Mouse (Mus musculus) intestine, embryonic 14.5 days (tissue): ENCODE results near the gene Nab2. TPM values are rescaled to one million over a fixed set of nuclear protein-coding genes. Genes with fewer than 3 reads are reported as not detected.

Source experiments
- ATAC-seq: fragments of 200-750 bp; cut with Nextera tagmentation; replicated peaks from 2 replicates; pipeline ENCODE4 v1.8.0; 2017; ENCODE audit warnings: low read depth, moderate number of reproducible peaks, moderate TSS enrichment, moderate library complexity; ENCODE audit not compliant: low FRiP score, low TSS enrichment
- DNase-seq: peaks from one replicate; pipeline ENCODE4 v3.0.0-alpha.2; 2018; ENCODE audit warnings: low spot score
- H3K27ac ChIP-seq: fragments of 300-500 bp; sonication (generic); 2 replicates; pipeline ENCODE4 v1.5.1; 2014; ENCODE audit warnings: low read depth, mild to moderate bottlenecking, control low read depth
- H3K27me3 ChIP-seq: fragments of 300-500 bp; sonication (generic); replicated peaks from 2 replicates; pipeline ENCODE4 v1.6.1; 2014; ENCODE audit warnings: low read length, control low read depth; ENCODE audit not compliant: control insufficient read depth, insufficient read depth
- H3K36me3 ChIP-seq: fragments of 300-500 bp; sonication (generic); 2 replicates; pipeline ENCODE4 v1.6.1; 2014; ENCODE audit warnings: low read length, control low read depth; ENCODE audit not compliant: control insufficient read depth, insufficient read depth
- H3K4me1 ChIP-seq: fragments of 300-500 bp; sonication (generic); replicated peaks from 2 replicates; pipeline ENCODE4 v1.6.1; 2014; ENCODE audit warnings: low read length, control low read depth, mixed read lengths; ENCODE audit not compliant: control insufficient read depth, insufficient read depth
- H3K4me2 ChIP-seq: fragments of 300-500 bp; sonication (generic); 2 replicates; pipeline ENCODE4 v1.6.1; 2014; ENCODE audit warnings: low read length
- H3K4me3 ChIP-seq: fragments of 300-500 bp; sonication (generic); 2 replicates; pipeline ENCODE4 v1.5.1; 2014; ENCODE audit warnings: low read depth, low read length, control low read depth, mixed read lengths
- H3K9ac ChIP-seq: fragments of 300-500 bp; sonication (generic); 2 replicates; pipeline ENCODE4 v1.6.1; 2014; ENCODE audit warnings: mild to moderate bottlenecking, low read length
- H3K9me3 ChIP-seq: fragments of 300-500 bp; sonication (generic); 2 replicates; pipeline ENCODE4 v1.6.1; 2016; ENCODE audit warnings: low read length, control low read depth; ENCODE audit not compliant: control insufficient read depth
- WGBS: fragments of 180-500 bp; shearing (Covaris S2); extraction: QIAGEN DNeasy Blood & Tissue Kit; methylation state at CpG from one replicate; pipeline ENCODE4 v1.1.7; 2014; 5-methylcytosine and 5-hydroxymethylcytosine counted together
- polyA plus RNA-seq: library from polyadenylated mRNA; unstranded; fragments of >200 nt; fragmentation: Nextera tagmentation; extraction: Ambion mirVana; gene quantifications from 2 replicates; pipeline ENCODE4 v1.2.1, GENCODE M21; 2014

Gene Nab2
- polyA plus RNA-seq = 7.4 and 7.5 TPM in 2 replicates

DNA sequence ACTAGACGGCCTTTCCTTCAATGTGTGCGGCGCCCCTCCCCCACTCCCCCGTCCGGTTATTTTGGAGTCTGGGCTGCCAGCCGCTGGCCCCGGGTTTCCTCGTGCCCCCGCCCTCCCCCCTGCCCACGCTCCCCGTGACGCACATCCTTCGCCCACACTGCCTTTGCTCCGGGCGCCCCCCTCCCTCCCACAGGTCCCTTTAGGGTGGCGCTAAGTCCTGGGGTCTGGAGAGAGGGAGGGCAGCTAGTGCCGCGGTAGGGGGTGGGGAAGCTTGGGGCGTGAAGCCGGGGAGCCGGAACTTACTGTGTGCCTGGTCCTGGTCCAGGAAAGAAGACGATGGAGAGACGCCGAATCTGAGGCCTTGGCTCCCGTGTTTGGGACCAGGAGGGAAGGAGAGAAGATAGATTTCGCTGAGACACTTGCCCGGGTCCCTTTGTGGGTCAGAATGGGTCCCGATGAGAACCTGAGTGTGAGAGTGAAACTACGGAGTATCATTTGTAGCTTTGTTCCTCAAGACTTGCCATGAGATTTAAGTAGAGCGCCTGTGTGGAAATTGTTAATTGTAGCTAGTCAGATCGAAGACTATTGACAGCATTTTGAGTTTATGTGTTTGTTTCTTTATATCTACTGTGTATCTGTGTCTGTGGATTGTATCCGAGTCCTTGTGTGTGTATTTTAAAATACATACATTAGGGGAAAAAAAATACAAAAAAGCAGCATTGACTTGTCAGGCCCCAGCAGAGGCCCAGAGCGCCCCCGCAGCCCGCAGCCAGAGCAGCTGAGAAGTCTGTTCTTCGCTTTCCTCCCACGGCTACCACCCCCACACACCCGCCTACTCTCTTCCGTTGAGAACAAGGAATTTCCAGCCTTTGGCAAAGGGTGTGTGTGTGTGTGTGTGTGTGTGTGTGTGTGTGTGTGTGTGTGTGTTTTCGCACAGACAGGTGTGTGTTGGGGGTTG lies at the start of gene Nab2:
TSS of gene Nab2 (minus strand) at position 476 of the 958 bp plus-strand sequence.
- peaks cover 52% of the 10 kb centered on the region for H3K4me1 ChIP-seq
- H3K9ac ChIP-seq = peak within 1 kb of the TSS; percentile 55
- DNase-seq (peak; percentile 79), ATAC-seq (peak; percentile 13)
- WGBS = 4% methylated on average over 40 of the region's 40 CpGs
- H3K4me3 ChIP-seq = peak within 1 kb of the TSS; percentile 66
- peak within 1 kb of the TSS; percentile 93 for H3K27ac ChIP-seq
- H3K36me3 ChIP-seq = peaks cover 13% of the 10 kb centered on the region; the same call in 1 of the 2 replicates
- H3K4me2 ChIP-seq = peak within 1 kb of the TSS; percentile 85
- peaks cover 4% of the 10 kb centered on the region; the same call in 1 of the 2 replicates for H3K27me3 ChIP-seq
- no peaks in the 10 kb centered on the region for H3K9me3 ChIP-seq

DNA sequence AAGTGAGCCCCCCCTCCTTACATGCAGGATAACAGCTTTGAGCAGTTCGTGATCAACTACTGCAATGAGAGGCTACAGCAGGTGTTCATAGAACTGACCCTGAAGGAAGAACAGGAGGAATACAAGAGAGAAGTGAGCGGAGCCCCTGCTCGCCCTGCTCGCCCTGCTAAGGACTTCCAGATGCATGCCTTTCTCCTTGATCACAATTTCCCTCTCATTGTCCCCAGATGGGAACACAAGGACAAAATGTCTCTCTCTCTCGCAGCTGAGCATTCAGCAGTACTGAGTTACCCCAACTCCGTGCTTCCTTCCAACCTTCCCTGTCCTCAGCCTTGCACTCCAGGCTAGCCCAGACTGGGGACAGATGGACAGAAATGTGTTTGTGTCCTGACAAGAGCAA lies 44.4 kb upstream of the Nab2 start:
- Histone ChIP-seq H3K9ac (no peak overlapping the region), H3K27me3 (no peaks in the 10 kb centered on the region), H3K36me3 (no peaks in the 10 kb centered on the region), H3K9me3 (no peaks in the 10 kb centered on the region), H3K4me1 (no peaks in the 10 kb centered on the region), H3K27ac (no peak overlapping the region), H3K4me2 (no peak overlapping the region), H3K4me3 (no peak overlapping the region)
- WGBS = 81% methylated on average over 6 of the region's 6 CpGs
- no peak for ATAC-seq
- DNase-seq = no peak

DNA sequence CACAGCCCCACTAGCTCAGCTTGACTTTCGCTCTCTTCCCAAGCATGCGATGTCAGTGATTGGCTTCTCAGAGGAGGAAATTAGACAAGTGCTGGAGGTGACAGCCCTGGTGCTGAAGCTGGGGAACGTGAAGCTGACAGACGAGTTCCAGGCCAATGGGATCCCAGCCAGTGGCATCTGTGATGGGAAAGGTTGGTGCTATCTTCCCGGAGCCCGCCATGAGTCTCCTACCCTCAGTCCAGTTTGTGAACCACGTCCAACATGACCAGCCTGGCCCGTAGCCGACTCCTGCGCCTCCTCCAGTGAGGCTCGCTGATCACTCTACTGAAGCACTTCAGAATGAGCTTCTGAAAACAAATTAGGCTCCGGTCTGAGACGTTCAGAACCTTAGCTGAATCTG lies 42.0 kb upstream of the Nab2 start:
- no peak overlapping the region for H3K4me3 ChIP-seq
- H3K36me3 ChIP-seq = no peaks in the 10 kb centered on the region
- WGBS = 77% methylated on average over 13 of the region's 13 CpGs
- no peak overlapping the region for H3K27ac ChIP-seq
- no peaks in the 10 kb centered on the region for H3K27me3 ChIP-seq
- DNase-seq (no peak), ATAC-seq (no peak)
- H3K4me1 ChIP-seq = peaks cover 2% of the 10 kb centered on the region; the same call in 1 of the 2 replicates
- H3K4me2 ChIP-seq = no peak overlapping the region
- no peak overlapping the region for H3K9ac ChIP-seq
- H3K9me3 ChIP-seq = no peaks in the 10 kb centered on the region

DNA sequence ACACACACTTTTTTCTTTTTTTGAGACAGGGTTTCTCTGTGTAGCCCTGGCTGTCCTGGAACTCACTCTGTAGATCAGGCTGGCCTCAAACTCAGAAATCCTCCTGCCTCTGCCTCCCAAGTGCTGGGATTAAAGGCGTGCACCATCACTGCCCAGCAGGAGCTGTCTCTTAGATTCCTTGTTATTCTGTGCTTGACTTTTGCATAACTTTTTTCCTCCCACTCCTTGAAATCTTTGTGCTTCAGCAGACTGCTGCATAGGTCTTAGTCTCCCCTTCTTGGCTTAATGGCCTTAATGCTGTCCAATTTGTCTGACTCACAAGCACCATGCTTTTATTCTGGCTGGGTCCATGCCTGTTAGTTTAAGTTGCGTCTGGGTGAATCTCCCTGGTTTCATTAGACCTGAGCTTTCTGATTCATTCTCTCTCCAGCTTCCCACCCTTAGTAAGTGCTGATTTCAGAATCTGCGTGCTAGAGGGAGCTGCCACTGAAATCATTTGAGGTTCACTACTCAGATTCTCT lies 40.5 kb upstream of the Nab2 start:
- H3K4me1 ChIP-seq = peaks cover 3% of the 10 kb centered on the region; the same call in 1 of the 2 replicates
- DNase-seq = no peak
- ATAC-seq = no peak
- no peak overlapping the region for H3K27ac ChIP-seq
- H3K9ac ChIP-seq = no peak overlapping the region
- H3K9me3 ChIP-seq = no peaks in the 10 kb centered on the region
- H3K4me3 ChIP-seq = no peak overlapping the region
- WGBS = 87% methylated on average over 3 of the region's 3 CpGs
- no peaks in the 10 kb centered on the region for H3K27me3 ChIP-seq
- no peak overlapping the region for H3K4me2 ChIP-seq
- H3K36me3 ChIP-seq = no peaks in the 10 kb centered on the region

DNA sequence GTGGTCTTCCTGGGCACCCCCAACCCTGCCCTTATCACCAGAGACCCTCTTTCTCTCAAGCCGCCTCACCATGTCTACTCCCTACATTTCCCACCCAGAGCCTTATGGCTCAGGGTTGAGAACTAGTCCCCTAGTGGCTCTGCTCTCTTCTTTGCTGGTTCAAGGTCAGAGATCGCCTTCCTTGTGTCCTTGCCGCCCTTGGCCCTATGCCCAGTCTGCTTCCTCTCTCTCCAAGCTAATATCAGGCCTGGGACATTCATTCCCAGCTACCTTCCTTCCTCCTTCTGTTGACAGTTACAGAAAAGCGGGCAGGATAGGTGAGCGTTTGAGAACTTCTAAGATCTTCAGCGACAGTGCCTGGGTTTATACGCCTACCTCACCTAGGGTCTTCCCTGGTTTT lies 39.4 kb upstream of the Nab2 start:
- Histone ChIP-seq H3K27ac (no peak overlapping the region), H3K9ac (no peak overlapping the region), H3K27me3 (no peaks in the 10 kb centered on the region), H3K4me1 (peaks cover 3% of the 10 kb centered on the region; the same call in 1 of the 2 replicates), H3K36me3 (no peaks in the 10 kb centered on the region), H3K4me2 (no peak overlapping the region), H3K4me3 (no peak overlapping the region), H3K9me3 (no peaks in the 10 kb centered on the region)
- DNase-seq (no peak), ATAC-seq (no peak)
- WGBS = 81% methylated on average over 7 of the region's 7 CpGs

DNA sequence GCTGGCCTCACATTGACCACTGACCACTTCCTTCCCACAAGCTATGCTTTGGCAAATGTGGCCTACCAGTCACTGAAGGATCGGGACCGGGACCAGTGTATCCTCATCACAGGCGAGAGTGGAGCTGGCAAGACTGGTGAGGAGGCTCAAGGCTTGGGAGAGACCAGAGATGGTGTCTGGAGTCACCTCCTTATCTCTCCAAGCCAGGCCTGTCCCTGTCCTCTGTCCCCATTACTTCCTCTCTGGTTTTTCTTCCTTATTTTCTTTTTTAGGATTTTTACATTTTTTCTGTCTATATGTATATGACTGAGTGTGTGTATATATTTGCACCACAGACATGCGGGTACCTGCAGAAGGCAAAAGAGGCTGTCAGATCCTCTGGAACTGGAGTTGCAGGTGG lies 37.4 kb upstream of the Nab2 start:
- DNase-seq = no peak
- Histone ChIP-seq H3K27ac (no peak overlapping the region), H3K4me3 (no peak overlapping the region), H3K4me2 (no peak overlapping the region), H3K9ac (no peak overlapping the region), H3K27me3 (no peaks in the 10 kb centered on the region), H3K36me3 (no peaks in the 10 kb centered on the region), H3K9me3 (no peaks in the 10 kb centered on the region), H3K4me1 (peaks cover 3% of the 10 kb centered on the region; the same call in 1 of the 2 replicates)
- no peak for ATAC-seq
- 83% methylated on average over 4 of the region's 4 CpGs for WGBS

DNA sequence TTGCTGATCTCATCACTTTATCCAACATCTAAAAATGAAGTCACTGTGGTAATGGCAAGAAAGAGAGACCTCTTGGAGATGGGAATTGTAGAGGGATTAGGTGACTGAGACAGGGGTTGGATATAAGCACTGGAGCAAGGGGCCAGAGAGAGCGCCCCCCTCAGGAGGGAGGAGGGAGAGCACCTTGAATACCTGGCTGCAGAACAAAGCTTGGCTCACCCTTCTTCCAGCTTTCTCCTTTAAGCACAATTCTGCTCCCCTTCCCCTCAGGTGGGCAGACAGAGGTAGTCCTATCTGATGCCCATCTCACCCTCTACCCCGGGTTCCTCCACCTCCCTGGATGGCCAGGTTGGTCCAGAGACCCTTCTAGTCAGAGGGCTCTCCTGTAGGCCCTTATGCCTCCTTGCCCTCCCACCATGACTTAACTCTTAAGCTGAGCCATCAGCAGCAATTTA lies 36.4 kb upstream of the Nab2 start, which contains the start of gene Myo1a:
TSS of gene Myo1a (plus strand) at position 405 of the 455 bp plus-strand sequence.
- no peaks in the 10 kb centered on the region for H3K27me3 ChIP-seq
- peaks cover 3% of the 10 kb centered on the region; the same call in 1 of the 2 replicates for H3K4me1 ChIP-seq
- H3K9ac ChIP-seq = no peak within 1 kb of the TSS
- 75% methylated on average over 2 of the region's 2 CpGs for WGBS
- ATAC-seq = no peak; the same call in 1 of the 2 replicates
- no peak within 1 kb of the TSS for H3K4me3 ChIP-seq
- H3K27ac ChIP-seq = 0 out of 2 replicates have a peak within 1 kb of the TSS, but pooled peaks have one; percentile 18
- H3K36me3 ChIP-seq = no peaks in the 10 kb centered on the region
- H3K9me3 ChIP-seq = no peaks in the 10 kb centered on the region
- no peak for DNase-seq
- no peak within 1 kb of the TSS for H3K4me2 ChIP-seq

DNA sequence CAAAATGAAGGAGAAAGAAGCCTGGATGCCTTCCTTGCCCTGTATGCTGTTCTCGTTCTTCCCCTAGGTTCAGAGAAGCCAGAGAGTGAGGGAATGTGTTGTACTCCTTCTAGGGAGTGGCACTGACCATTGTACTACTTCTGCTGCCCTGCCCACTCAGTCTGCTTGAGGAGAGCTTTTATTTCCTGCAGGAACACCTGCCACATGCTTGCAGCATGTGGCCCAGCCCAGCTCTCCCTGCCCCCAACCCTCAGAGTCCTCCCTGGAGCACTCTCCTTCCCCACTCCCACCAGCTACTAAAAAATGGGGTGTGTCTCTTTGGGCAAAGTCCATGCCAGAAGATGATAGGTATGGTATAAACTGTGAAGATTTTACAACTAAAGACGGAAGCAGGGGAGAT lies 35.9 kb upstream of the Nab2 start:
- no peak overlapping the region for H3K4me3 ChIP-seq
- no peak overlapping the region for H3K9ac ChIP-seq
- H3K36me3 ChIP-seq = no peaks in the 10 kb centered on the region
- H3K4me1 ChIP-seq = peaks cover 3% of the 10 kb centered on the region; the same call in 1 of the 2 replicates
- H3K9me3 ChIP-seq = no peaks in the 10 kb centered on the region
- DNase-seq (peak; percentile 64), ATAC-seq (peak; percentile 62; the same call in 1 of the 2 replicates)
- no peak overlapping the region for H3K4me2 ChIP-seq
- no peak overlapping the region for H3K27ac ChIP-seq
- WGBS = 47% methylated on average over 2 of the region's 2 CpGs
- H3K27me3 ChIP-seq = no peaks in the 10 kb centered on the region
